Mouse (Mus musculus) urinary bladder, adult 18-20 months (tissue): ENCODE results near the gene Cldn16.
A peak's percentile ranks its signal among the peaks of the same experiment; 100 is the strongest.
"Not testable (repeated sequence)": the region's sequence is repeated elsewhere in the genome, so short reads cannot be mapped to it uniquely, and the experiment has no call there.

Experiments used
- DNase-seq, 2 experiments: peaks; one replicate each; pipeline ENCODE4 v3.0.0; 2022; ENCODE audit warnings: low spot score in 2 of 2, mixed read lengths in 2 of 2

Cldn16 gene

DNA sequence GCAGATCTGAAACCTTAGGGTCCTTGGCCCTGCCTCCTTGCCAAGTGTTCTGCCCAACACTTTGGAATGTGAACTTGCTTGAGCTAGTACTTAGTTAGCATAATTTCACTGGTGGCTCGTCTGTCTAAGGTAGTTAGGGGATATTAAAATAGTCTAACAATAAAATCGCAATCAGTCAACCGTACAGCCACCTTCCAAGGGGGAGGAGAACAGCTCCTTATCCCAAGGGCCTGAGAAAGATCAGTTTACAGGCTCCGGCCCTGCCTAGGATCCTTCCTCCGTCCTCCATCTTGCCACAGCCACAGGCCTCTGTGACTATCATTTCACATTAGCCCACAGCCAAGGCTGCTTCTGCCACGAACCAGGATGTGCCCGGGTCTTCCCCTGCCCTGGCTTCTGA is at the start of gene Cldn16:
Cldn16 (plus strand) TSS at position 301 of the 400 bp plus-strand sequence.
- DNase-seq: no peak

DNA sequence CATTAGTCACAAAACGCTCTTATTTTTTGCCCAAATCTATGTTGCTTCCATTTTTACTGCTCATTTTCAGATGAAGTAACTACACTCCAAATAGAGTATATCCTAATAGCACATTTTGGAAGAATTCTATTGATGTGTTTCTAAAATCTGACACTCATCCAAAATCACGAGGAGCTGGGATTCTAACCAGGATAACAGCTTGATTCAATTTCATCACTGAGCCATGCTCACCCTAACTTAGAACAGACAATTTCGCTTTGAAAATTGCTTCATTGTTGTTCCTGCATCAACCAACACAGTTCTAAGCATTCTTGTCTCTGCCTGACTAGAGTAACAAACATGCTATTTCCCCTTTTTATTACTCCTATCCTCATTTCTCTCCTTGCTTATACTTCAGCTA is 44.3 kb upstream of the Cldn16 start:
- no peak for DNase-seq

DNA sequence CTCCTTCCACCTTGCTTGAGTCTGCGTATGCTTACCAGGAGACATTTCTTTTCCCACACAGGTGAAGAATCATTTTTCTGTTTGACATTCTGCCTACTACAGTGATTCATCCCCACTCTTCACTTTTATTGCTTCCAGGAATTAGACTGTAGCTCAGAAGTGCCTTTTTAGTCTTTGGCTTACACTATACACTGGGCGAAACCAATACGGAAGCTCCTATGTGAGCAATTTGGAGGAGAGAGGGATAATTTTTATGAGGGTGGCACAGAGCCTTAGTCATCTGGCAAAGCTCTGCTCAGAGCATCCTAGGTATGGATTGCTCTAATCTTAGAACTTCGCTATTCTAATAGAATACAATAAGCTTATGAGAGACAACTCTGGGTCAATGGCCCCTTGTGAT is 40.9 kb upstream of the Cldn16 start:
- DNase-seq: no peak

DNA sequence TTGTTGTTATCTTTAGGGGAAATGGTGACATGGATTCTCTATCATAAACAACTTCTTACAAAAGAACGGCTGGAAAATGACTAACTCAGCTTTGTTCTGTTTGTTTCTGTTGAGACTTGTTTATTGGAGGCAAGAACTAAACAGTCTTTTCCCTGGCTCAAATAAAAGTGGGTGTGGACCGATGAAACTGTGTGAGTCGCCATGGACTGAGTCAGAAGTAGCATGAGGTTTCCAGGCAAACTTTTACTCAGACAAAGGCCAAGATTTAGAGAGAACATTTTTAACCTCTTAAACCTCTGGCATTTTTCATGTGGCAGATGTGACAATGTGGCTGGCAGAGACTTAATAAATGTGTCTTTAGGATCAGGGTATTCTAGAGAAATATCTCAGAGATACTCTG is 32.7 kb upstream of the Cldn16 start:
- peak in 1 of 2 experiments; percentile 20 for DNase-seq

DNA sequence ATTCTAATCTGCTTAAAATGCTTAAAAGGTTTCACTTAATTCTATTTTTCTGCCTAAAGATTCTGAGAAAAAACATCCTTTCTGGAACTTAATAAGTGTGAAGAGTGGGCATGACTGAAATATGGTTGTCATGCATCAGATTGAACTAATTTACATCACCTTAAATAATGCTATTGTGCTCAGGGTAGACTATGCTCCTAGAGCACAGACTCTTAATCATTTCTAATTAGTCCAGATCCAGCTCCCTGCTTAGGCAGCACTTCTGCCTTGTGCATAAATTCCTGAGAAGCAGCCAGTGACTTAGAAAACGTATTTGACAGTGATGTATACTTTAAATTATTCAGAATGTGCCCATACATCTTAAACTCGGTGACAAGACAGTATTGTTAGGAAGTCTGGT is 29.4 kb upstream of the Cldn16 start:
- DNase-seq: no peak

DNA sequence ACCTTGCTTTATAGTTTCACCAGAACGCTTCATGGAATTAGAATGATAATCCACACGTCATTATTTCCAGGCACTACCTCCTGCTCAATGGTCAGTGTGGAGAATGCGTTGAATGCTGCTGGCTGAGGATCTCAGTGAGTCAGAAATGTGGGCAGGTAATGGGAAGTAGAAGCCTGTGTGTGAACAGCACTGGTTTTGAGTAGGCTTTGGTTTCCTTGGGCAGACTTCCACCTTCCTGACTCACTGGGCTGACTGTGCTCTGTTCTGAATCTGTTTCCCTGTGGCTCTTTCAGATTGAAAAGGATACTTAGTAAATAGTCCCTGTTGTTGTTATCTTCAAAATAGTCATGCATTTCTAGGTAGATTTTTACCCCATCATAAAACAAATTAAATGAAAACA is 22.9 kb upstream of the Cldn16 start:
- DNase-seq: no peak

DNA sequence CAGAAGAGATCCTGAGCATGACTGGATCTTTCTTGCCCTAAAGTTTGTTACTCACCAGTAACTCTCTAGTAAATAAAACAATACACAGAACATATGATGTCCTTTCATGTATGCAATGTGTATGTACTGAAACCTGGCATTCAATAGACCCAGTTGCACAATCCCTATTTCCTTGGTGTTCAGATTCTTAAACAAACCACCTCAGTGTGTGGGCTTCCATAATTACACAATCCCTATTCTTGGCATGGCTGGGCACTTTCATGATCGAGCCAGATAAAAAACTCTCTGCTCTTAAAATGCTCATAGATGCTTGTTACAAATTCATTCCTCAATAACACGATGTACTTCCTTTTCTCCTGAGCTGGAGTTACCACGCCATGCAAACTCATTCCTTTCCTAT is 21.8 kb upstream of the Cldn16 start:
- DNase-seq: no peak

DNA sequence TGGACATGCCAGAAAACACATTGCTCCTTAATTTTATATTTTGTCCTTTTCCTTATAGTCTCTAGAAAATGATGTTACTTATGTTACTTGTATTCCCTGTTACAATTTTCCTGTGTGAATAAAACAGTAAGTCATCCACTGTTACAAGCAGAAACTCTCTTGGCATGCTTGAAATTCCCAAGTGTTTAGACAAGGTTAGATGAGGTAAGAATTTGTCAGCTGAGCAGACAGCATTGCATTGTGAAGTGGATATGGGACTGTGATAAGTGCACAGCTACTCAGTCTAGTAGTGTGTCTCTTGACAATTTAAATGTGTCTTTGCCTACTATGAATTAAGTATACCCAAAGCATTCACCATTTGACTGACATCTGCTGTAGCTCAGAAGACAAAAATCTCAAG is 18.1 kb upstream of the Cldn16 start:
- DNase-seq: no peak

DNA sequence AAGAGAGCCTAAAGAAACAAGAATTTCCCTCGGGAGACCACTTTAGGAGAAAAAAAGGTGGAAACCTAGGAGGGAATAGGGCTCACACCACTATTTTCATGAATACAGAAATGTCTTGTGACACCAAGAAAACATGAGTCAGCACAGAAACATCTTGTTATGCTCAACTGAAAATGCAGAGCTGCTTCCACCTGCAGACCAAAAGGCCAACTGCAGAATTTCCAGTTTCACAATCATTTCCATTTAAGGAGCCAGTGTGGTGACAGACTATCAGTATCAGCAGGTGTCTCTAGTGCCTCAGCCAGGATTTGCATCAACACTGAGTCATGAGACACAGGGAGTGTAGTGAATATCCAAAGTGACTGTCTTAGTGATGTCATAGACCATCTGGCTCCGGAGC is 15.3 kb upstream of the Cldn16 start:
- peak; percentile 25 to 44 for DNase-seq

DNA sequence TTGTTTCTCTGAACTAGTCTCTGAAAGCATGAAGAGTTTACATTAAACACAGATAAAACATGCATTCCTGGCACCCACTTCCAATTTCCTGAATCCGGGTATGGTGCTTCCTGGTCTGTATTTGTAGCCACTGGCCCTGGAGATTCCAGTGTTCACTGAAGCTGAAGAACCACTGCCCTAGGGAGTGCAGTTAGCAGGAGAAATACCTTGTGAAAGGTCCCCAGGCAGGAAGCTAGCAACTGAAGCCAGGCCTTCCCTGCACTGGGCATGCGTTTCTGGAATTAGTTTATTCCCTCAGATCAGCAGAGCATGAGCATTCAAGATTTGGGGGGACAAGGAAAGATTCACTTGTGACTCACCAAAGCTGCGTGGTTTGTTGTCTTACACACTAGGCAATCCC is 8.8 kb upstream of the Cldn16 start:
- no peak for DNase-seq

DNA sequence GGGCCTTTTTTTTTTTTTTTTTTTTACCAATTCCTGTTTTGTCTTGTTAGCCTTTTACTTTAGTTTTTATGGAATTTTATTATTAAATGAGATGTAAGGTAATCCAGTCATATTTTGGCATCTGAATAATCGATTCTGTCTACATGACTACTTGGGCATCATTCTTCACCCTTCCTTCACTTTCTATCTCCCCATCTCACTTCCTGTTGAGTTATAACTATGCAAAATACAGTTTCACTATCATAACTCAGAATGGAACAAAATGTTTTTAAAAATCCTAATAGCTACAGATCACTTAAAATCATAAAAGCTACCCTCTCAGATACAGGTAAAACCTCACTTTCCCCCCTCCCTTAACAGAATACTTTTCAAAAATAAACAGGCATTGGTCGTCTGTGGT is 6.8 kb upstream of the Cldn16 start:
- DNase-seq: no peak

DNA sequence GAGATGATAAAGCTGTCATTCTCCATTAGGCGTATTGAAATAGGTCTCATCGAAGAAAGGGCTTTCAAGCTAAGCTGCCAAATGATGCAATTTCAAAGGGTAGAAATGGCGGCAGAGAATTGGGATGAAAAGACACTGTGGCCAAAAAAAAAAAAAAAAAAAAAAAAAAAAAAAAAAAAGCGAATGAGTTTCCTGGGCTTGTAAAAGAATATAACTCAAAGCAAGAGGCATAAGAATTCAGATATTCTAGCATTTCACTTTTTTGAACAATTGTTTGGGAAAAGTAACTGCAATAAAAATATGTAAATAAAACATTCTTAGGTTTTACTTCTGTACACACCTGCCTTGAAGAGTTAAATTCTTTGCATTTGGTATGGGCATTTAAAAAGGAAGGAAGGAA is 3.6 kb downstream of the Cldn16 start:
- DNase-seq: no peak

DNA sequence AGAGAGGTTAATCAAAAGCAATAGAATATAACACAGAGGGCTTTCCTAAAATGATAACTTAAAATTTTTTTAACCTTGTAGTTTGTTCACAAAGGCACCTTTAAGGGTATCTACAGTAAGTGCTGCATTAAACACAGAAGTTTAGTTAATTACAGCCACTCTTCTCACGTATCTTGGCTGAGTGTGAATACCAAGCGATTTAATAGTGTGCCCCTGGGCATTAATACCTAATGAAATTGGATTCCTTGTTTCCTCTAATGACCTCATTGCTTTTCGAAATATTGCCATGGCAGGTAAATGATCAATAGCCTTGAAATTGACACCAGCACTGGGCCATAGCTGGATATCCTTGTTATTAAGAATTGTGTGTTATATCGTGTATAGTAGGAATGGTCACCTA is 8.3 kb downstream of the Cldn16 start:
- DNase-seq: no peak

DNA sequence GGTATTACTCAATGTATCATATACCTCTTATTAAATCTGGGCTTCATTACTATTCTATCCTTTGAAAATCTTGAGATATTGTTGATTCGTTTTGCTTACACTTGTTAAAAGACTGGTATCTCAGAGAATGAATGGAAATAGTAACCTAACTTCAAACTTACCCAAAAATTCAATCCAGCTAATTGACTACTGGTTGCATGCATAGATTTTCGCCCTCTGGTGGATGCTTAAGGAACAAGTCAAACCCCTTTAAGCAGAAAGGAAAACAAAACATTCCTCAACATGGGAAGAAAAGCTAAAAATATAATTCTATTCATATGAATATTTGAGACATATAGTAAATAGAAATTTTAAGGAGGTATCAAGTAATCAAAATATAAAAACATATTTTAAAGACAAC is 32.8 kb downstream of the Cldn16 start:
- no peak for DNase-seq

DNA sequence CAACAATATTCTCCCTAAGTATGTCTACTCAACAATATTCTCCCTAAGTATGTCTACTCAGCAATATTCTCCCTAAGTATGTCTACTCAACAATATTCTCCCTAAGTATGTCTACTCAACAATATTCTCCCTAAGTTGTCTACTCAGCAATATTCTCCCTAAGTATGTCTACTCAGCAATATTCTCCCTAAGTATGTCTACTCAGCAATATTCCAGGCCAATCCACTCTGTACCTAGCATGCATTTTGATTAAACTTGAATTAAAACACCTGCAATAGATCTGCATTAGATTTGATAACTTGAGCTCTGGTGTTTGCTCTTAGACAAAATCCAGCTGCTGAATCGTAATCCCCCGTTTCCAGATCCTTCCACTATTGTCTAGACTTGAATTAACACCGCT is 36.8 kb downstream of the Cldn16 start:
- not testable (repeated sequence) for DNase-seq

DNA sequence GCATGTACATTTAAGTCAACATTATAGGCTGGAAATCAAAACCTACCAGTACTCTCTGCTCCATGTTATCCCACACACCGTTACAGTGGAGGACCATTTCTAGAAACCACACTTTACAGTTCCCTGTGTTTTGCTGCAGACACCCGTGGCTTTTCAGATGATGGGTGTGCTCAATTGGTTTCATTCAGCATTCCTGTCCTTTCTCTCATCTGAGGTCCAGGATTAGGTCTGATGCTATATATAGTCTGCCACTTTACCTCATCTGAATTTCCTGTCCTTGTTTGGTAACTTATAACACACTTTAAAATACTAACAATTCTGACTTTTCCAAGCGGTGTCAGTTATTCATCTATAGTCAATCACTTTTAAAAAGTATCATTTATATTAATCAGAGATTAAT is 37.8 kb downstream of the Cldn16 start:
- DNase-seq: no peak

DNA sequence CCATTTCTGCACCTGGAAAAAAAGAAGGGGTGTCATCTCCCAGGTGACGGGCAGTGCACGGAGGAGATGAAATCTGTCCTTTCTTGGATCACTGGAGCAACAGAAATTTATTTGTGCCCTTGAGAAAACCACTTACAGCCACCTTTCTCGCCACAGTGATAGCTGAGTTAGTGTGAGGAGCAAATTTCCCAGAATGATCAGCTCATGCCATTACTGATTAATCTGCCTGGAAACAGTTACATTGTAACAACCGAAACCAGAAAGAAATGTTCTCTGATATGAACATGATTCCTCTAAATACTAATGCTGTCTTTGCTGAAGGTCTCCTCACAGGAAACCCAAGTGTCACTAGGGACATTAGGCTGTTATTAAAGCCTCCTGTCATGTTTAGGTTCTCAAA is 42.0 kb downstream of the Cldn16 start:
- DNase-seq: no peak

DNA sequence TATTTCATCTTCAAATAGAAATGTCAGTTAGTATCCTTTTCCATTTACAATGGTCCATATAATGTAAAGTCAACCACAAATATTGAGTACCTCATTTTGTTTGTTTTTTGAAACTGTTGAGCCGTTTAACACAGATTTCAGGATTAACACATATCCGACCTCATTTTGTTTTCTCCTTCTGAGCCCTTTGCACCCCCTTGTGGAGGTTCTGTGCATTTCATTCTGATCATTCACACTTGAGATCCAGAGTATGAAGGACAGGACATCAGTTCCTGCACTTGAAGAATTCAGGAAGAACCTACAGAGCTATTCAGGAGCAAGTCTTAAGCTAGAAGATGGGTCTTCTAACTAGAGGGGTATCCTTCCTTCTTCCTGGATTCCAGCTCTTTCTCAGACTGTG is 56.7 kb downstream of the Cldn16 start:
- DNase-seq: no peak

DNA sequence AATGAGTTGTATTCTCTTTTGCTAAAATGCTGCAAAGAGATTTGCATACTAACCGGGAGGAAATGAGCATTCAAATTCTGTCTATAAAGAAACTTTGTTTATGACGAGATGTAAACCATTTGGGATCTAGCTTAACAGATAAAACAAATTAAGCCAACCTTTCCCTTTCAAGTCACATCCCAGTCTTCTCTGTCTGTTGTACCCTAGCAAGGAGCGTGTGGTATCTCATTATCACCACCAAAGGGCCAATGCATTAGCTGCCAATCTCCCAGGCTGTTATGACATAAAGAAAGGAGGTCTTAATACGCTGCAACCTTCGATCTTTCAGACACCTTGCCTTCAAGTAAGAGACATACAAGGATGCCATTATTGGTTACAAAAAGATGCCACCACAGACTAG is 62.9 kb downstream of the Cldn16 start:
- no peak for DNase-seq

DNA sequence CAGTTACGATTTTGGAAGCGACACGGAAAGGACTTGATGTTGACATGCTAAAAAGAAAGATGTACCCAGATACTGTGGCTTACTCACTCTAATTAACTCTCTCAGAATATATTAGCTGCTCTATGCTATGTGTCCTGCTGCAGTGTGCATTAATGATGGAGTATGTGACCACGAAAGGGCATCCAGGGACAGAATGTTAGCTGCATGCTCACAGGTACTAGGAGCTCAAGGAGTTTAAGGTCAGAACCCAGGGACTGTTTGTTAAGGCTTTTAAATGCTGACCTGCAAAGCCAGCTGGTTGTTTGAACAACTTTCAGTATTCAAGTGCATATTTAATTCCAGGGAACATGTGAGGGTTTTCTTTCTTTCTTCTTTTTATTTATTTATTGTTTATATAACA is 63.7 kb downstream of the Cldn16 start, which contains the start of gene Tmem207:
Tmem207 (minus strand) TSS at position 101 of the 400 bp plus-strand sequence.
- no peak for DNase-seq

DNA sequence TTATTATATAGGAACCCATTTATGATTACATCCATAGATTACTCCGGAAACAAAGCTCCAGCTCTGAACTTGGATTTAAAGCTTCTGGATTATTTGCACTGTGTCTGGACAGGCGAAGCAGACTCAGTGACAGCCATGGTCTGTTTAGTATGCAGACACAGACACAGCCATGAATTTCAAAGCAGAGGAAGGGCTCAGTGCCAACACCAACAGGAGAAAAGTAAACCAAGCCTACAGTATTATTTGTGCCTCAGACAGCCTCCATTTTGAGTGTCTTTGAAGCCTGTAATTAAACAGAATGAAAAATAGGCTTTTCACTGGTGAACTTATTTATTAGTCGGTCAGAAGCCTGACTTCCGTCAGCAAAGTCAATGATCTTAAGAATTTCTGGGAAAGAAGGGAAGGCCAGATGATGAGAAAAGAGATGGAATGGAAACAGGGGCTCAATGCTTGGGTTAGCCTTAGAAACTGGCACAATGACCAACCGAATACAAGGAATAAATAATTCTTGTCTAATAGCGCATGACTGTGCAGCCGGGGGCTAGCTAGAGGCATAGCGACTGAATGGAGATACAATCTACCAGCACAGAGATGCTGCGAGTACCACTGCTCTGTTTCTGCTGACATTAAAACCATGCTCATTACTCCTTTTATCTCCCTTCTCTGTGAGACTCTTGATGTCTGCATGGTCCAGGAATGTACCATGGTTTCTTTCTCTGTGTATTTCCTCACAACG is 65.2 kb downstream of the Cldn16 start:
- no peak for DNase-seq

DNA sequence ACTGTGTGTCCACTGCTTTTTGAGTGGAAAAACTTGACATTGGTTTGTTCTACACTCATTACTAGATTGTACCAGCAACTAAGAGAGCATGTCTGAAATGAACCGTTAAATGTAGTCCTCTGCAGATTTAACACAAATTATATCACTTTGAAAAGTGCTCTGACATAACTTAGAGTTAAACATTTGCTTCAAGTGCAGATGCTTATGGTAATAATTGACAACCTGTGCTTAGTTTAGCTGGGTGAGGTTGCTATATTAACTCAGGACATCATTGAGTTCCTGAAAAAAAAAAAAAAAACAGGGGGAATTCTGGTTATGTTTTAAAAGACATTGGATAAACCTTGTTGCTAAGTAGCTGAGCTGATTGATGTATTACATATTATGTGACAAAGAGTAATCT is 67.5 kb downstream of the Cldn16 start:
- DNase-seq: no peak

DNA sequence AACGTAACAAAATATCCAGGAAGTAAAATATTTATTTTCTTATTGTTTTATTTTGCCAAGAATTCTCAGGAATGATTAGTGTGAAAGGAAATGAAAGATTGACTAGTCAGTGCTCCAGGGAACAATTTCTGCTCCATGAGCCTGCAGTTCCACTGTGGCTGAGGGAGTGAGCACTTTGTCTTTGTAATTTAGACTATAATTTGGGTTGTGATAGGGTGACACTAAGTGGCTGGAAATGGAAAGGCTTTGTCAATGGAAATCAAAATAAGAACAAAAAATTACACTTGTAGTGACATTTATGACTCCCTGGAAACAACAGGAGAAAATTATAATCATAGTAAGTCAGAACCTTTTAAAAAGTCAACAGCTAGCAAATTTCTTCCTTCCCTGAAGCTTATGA is 69.4 kb downstream of the Cldn16 start:
- no peak for DNase-seq
